Mouse (Mus musculus): ENCODE measurements at regions not wholly inside any gene's neighbourhood (a gene's known extent, or its start where the extent isn't known, plus 50 kb on each side); places are given as distances from the start of the nearest gene placed in this dataset.

GRCm38 (mm10) chr14:86445139-86445538 lies 695.9 kb downstream of the Diaph3 start:
- H3K36me3 ChIP-seq (ENCODE audit: control insufficient read depth, insufficient read depth) = no peaks in the 10 kb centered on the region
- H3K9me3 ChIP-seq (ENCODE audit: control insufficient read depth) = no peaks in the 10 kb centered on the region
- ATAC-seq = no peak
- H3K9ac ChIP-seq (ENCODE audit: low read depth, low read length) = no peak overlapping the region
- no peaks in the 10 kb centered on the region for H3K27me3 ChIP-seq (replicated peaks; ENCODE audit: control insufficient read depth, insufficient read depth, low read length)
- no peaks in the 10 kb centered on the region for H3K4me1 ChIP-seq (replicated peaks; ENCODE audit: control insufficient read depth, insufficient read depth, low read length)
- no peak overlapping the region for H3K4me2 ChIP-seq (replicated peaks; ENCODE audit: low read depth)
- H3K27ac ChIP-seq (ENCODE audit: low read depth, low read length) = no peak overlapping the region
- no peak for TF ChIP-seq CTCF (IDR thresholded peaks at IDR 0.05; ENCODE audit: low read depth)
- H3K4me3 ChIP-seq (ENCODE audit: low read depth, low read length) = no peak overlapping the region
- 74% methylated on average over 4 of the region's 4 CpGs for whole genome bisulfite sequencing

- Histone ChIP-seq H3K4me2 (replicated peaks; ENCODE audit: low read depth) (no peak overlapping the region), H3K27me3 (replicated peaks; ENCODE audit: control insufficient read depth, insufficient read depth, low read length) (no peaks in the 10 kb centered on the region), H3K36me3 (ENCODE audit: control insufficient read depth, insufficient read depth) (no peaks in the 10 kb centered on the region), H3K27ac (ENCODE audit: low read depth, low read length) (no peak overlapping the region), H3K9me3 (ENCODE audit: control insufficient read depth) (no peaks in the 10 kb centered on the region), H3K9ac (ENCODE audit: low read depth, low read length) (no peak overlapping the region), H3K4me3 (ENCODE audit: low read depth, low read length) (no peak overlapping the region), H3K4me1 (replicated peaks; ENCODE audit: control insufficient read depth, insufficient read depth, low read length) (no peaks in the 10 kb centered on the region)
- TF ChIP-seq CTCF (IDR thresholded peaks at IDR 0.05; ENCODE audit: low read depth) = no peak
- 58% methylated on average over 5 of the region's 5 CpGs for WGBS
- no peak for ATAC-seq
Observed at GRCm38 (mm10) chr14:86443921-86444835, 696.9 kb downstream of the Diaph3 start.

- H3K36me3 ChIP-seq (ENCODE audit: control insufficient read depth, insufficient read depth) = no peaks in the 10 kb centered on the region
- no peak overlapping the region for H3K27ac ChIP-seq (ENCODE audit: low read depth, low read length)
- no peak for TF ChIP-seq CTCF (IDR thresholded peaks at IDR 0.05; ENCODE audit: low read depth)
- no peaks in the 10 kb centered on the region for H3K27me3 ChIP-seq (replicated peaks; ENCODE audit: control insufficient read depth, insufficient read depth, low read length)
- ATAC-seq = no peak
- no peaks in the 10 kb centered on the region for H3K9me3 ChIP-seq (ENCODE audit: control insufficient read depth)
- no peaks in the 10 kb centered on the region for H3K4me1 ChIP-seq (replicated peaks; ENCODE audit: control insufficient read depth, insufficient read depth, low read length)
- no peak overlapping the region for H3K9ac ChIP-seq (ENCODE audit: low read depth, low read length)
- no peak overlapping the region for H3K4me3 ChIP-seq (ENCODE audit: low read depth, low read length)
- WGBS = 84% methylated on average over 9 of the region's 9 CpGs
- no peak overlapping the region for H3K4me2 ChIP-seq (replicated peaks; ENCODE audit: low read depth)
Observed at GRCm38 (mm10) chr14:86441895-86442679, 698.9 kb downstream of the Diaph3 start.

GRCm38 (mm10) chr14:86437383-86437782 lies 703.7 kb downstream of the Diaph3 start:
- Histone ChIP-seq H3K9ac (ENCODE audit: low read depth, low read length) (no peak overlapping the region), H3K4me3 (ENCODE audit: low read depth, low read length) (no peak overlapping the region), H3K4me1 (replicated peaks; ENCODE audit: control insufficient read depth, insufficient read depth, low read length) (no peaks in the 10 kb centered on the region), H3K4me2 (replicated peaks; ENCODE audit: low read depth) (no peak overlapping the region), H3K27me3 (replicated peaks; ENCODE audit: control insufficient read depth, insufficient read depth, low read length) (no peaks in the 10 kb centered on the region), H3K36me3 (ENCODE audit: control insufficient read depth, insufficient read depth) (no peaks in the 10 kb centered on the region), H3K9me3 (ENCODE audit: control insufficient read depth) (no peaks in the 10 kb centered on the region), H3K27ac (ENCODE audit: low read depth, low read length) (no peak overlapping the region)
- ATAC-seq = no peak
- TF ChIP-seq CTCF (IDR thresholded peaks at IDR 0.05; ENCODE audit: low read depth) = no peak
- WGBS = 77% methylated on average over 3 of the region's 3 CpGs

- Histone ChIP-seq H3K4me1 (replicated peaks; ENCODE audit: control insufficient read depth, insufficient read depth, low read length) (no peaks in the 10 kb centered on the region), H3K9ac (ENCODE audit: low read depth, low read length) (no peak overlapping the region), H3K9me3 (ENCODE audit: control insufficient read depth) (no peaks in the 10 kb centered on the region), H3K27me3 (replicated peaks; ENCODE audit: control insufficient read depth, insufficient read depth, low read length) (no peaks in the 10 kb centered on the region), H3K4me3 (ENCODE audit: low read depth, low read length) (no peak overlapping the region), H3K27ac (ENCODE audit: low read depth, low read length) (no peak overlapping the region), H3K4me2 (replicated peaks; ENCODE audit: low read depth) (no peak overlapping the region), H3K36me3 (ENCODE audit: control insufficient read depth, insufficient read depth) (no peaks in the 10 kb centered on the region)
- WGBS = 85% methylated on average over 2 of the region's 2 CpGs
- no peak for ATAC-seq
- no peak for TF ChIP-seq CTCF (IDR thresholded peaks at IDR 0.05; ENCODE audit: low read depth)
Observed at GRCm38 (mm10) chr14:86435345-86435744, 705.7 kb downstream of the Diaph3 start.

- Histone ChIP-seq H3K4me1 (replicated peaks; ENCODE audit: control insufficient read depth, insufficient read depth, low read length) (no peaks in the 10 kb centered on the region), H3K36me3 (ENCODE audit: control insufficient read depth, insufficient read depth) (no peaks in the 10 kb centered on the region), H3K27ac (ENCODE audit: low read depth, low read length) (no peak overlapping the region), H3K4me3 (ENCODE audit: low read depth, low read length) (no peak overlapping the region), H3K4me2 (replicated peaks; ENCODE audit: low read depth) (no peak overlapping the region), H3K9me3 (ENCODE audit: control insufficient read depth) (no peaks in the 10 kb centered on the region), H3K27me3 (replicated peaks; ENCODE audit: control insufficient read depth, insufficient read depth, low read length) (no peaks in the 10 kb centered on the region), H3K9ac (ENCODE audit: low read depth, low read length) (no peak overlapping the region)
- WGBS = 61% methylated on average over 6 of the region's 6 CpGs
- TF ChIP-seq CTCF (IDR thresholded peaks at IDR 0.05; ENCODE audit: low read depth) = no peak
- ATAC-seq = no peak
Observed at GRCm38 (mm10) chr14:86431215-86431816, 709.7 kb downstream of the Diaph3 start.
